Mouse (Mus musculus) T-helper 17 cell (primary cell): ENCODE data around the gene Sugct.

Experiments
- in situ Hi-C, 2 experiments: fragments of 300-600 bp; cut with MboI, MseI; formaldehyde crosslinking; loops; 1 replicate in 1 of 2; 2 replicates in 1 of 2; pipeline ENCODE4 v1.15.1; 2025; ENCODE audit warnings: high pct_unique_total_duplicates in 2 of 2

Gene Sugct

DNA sequence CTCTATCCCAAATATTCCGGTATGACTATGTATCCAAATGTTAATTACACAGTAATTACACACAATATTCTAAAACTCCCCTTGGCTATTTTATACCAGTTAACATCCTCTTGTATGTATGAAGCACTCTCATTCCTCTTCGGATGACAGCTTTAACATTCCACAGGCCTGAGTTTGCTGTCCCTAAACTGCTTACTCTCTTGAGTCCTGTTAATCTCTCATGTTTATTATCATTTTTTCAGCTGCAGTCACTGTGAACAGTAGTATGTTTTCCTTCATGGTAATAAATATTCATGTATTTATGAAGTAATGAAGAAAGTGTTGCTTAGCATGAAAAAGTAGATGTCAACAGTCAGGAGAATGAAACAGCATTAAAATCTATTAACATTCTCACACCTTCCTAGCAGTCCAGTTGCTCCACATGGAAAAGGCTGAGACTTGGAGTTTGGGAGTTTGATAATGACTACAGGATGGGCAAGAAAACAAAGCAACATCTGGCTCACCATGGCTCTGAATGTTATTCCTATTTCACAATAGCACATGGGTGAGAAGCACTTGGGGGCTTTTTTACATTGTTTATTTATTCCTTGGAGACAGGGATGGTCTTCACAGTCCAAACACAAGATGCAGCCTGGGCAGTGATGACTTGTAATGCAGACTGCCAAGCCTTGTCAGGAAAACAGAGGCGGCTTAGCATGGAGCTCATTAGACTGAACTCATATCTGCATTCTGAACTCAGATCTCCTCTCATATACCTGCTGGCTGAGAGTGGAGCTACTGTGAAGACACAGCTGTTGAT is 651.7 kb downstream of the Sugct start:
- in situ Hi-C loops = no loop called here

DNA sequence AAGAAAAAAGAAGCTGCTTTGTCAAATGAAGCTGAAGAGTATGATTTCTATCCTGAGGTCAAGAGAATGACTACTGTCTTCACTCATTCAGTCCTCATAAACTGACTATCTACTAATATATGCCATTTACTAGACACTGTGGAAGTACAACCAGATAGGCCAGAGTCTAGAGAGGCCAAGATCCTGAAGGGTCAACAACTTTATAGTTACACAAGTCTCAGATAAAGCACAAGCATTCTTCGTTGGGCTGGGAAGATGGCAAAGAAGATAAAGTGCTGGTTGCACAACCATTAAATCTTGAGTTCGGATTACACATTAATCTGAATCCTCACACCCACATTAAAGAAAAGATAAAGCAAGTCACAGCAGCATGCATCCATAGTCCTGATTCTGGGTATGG is 653.0 kb downstream of the Sugct start:
- in situ Hi-C loops = no loop called here

DNA sequence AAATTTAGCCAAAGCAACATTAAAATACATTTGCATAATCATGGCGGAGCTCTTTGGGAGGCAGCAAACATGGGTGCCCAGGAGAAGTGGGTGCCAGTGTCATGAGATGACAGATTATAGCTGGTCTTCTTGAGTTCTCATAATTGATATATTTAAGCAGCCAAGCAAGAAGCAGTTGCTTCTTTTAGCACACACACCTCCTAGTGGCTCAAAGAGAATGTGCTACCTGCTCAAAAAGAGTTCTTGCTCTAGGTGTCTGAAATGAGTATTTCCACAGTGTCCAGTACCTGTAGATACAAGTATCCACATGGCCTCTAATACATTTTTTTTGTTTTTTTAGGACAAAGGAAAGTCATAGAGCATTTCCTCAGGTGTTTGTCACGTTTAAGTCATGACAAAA is 655.6 kb downstream of the Sugct start:
- in situ Hi-C loops = no loop called here

DNA sequence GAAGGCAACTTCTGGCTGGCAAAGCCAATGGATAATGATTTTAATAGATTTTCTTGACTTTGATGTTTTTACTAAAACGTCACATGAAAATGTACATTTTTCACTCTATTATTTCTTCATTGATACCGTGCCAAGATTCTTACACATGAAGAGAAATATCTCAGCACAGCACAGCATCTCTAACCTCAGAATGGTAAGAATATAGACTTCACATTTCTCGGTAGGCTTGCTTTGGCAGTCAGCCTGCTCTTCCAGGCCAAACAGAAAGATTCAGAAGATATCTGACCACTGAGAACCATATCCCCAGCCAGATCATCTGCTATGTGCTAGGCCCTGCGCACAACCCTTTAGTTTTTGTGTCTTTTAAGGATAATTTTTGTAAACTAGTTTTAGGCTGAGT is 657.0 kb downstream of the Sugct start:
- in situ Hi-C loops = no loop called here

DNA sequence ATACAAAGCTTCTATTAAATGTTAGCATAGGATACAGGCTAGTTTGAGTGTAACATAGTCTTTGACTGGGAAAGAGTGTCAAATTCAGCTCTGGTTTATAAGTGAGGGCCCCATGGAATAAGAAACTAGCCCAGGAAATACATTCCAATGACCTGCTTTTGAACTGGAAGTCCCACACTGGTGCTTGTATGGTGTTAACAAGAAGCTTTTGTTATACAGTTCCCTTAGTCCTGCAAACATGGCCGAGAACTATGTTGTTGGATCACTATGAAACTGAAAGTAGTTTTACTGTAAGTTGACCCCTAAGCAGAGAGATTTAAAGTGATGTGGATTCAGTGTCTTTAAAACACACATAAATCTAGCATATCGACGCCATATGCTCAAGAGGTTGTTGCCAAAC is 657.5 kb downstream of the Sugct start:
- in situ Hi-C loops = no loop called here

DNA sequence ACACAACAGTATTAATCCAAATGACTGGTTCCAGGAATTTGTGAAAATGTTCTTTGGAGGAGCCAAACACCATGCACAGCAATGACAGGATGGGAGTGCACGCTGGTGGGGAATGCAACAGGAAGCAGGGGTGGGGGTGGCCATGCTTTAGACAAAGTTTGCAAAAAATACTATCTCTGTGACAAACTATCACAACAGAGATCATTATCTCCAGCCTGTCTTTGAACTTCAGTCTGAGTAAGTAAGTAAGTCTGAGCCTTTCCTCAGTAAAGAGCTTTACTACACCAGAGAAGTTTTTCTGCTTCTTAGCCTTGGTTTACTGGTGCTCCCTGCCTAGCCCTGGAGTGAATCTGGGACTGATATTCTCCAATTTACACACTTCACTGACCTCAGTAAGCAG is 664.6 kb downstream of the Sugct start:
- in situ Hi-C loops = loop anchor here in 1 of 2 experiments (5.0 kb wide), 1 partner anchor 1033 kb away; no protein-coding TSS in a partner anchor

DNA sequence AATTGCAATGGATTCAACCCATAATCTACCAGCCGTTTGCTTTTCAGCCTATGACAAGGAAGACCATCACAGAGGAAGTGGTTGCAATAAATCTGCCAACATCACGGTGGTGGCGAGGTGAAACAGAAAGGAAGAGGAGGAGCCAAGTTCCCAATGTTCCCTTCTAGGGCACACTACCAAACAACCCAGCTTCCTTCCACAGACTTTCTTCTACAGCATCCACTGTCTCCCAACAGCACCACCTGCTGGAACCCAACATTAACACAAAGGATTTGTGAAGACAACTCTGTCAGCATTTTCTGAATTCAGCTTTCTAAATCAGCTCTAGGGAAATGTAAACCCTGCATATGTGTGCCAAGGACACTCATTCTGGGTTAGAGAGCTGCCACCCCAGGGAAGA is 666.8 kb downstream of the Sugct start:
- in situ Hi-C loops = no loop called here

DNA sequence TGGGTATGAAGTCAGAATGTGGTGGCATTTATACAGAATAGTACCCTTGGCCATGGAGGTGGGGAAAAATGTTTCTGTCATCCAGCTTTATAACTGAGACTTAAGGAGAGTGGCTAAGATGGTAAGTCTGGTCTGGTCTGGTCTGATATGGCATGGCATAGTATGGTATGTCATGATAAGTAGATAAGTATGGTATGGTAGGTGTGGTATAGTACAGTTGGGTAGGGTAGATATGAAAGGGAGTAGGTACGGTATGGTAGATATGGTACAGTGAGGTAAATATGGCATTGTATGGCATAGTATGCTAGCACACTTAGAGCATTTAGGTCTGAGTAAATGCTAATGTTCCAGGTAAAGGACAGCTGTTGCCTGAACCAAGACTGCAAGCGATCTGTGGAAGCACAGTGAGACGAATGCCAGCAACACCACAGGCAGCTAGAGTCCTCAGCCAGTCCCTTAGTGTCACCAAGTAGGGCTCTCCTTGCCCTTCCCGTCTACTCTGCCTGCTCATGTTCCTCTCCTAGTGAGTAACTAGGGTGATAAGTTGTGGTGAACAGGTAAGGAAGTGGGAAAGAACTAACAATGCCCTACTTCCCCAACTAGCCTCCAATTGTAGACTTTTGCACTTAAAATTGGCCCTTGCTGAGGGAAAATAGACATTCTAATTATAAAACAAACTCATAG is 667.4 kb downstream of the Sugct start:
- in situ Hi-C loops = no loop called here

DNA sequence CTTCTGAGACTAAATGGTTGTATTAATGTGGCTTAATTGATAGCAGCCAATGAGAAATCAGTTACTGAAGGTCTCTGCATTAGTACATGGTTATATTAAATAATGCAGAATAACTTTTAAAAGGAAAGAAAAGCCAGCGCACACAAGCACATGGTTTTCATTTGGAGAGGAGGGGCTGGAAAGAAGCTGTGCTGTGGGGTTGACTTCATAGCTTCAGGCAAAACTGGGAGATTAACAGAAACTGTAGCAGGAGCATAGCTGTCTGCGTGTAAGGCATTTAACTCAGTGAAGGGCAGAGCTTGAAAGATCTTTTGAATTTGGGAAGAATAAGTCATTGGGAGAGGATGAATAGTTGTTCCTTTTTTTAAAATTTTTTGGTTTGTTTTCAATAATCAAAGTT is 668.4 kb downstream of the Sugct start:
- in situ Hi-C loops = no loop called here

DNA sequence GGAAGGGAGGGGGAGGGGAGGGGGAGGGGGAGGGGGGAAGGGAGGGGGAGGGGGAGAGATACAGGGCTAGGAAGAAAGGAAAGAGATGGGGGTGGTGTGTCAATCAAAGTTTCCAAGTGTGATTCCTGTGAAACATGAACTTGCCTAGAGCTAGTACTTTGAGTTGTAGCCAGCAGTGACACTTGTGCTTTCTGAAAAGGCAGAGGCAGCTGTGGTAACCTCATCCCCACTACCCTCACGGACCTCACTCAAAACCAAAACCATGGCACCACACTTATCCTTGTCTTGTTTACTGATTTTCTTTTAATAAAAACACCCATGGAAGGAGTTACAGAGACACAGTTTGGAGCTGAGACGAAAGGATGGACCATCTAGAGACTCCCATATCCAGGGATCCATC is 698.9 kb downstream of the Sugct start:
- in situ Hi-C loops = no loop called here

DNA sequence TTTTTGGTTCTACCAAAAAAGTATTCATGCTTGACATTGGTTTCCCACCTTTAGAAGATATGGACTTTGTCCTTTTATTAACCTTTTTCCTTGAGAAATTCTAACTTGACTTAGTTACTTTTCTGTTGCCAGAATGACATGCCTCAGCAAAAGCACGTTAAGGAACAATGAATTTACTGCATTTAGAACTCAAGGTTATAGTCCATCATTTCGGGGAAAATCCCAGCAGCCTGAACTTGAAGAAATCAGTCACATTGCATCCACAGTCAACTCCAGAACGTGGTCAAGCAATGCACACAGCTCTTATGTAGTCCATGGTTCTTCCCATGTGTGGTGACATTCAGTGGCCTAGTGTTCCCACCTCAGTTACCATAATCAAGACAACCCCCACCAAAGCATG is 700.0 kb downstream of the Sugct start:
- in situ Hi-C loops = no loop called here

DNA sequence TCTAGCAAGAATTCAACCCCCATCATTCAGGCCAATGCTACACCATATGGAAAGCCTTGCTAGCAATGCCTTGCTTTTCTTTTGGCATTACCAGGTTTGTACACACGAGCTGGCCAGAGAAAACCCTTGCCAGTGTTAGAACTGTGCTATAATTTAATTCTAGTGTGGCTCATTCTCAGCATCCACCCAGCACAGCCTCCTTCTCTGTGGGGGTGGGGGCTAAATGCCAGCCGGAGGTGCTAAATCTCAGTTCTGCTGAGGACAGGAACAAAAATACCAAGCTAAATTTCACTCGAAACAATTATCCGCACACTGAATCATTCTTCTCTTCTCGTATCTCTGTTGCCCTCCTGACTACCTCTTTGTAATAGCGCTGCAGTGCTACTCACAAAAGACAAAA is 717.6 kb downstream of the Sugct start:
- in situ Hi-C loops = no loop called here

DNA sequence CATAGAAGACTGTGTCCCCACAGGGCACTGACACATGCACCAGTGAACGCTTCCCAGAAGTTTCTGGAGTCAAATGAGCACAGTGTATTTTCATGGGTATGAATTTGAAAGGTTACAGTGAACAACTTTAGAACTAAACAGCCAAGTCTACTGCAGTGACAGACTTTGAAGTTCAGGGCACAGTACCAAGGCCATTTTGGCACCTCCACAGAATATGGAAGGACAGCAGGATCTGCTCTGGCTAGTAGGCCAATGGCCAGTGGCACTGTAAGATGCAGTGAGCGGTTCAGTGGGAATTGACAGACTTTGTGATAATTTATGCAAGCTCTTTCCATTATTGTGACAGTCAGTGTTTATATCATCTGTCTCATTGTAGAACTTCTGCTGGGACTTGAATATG is 724.1 kb downstream of the Sugct start:
- in situ Hi-C loops = no loop called here

DNA sequence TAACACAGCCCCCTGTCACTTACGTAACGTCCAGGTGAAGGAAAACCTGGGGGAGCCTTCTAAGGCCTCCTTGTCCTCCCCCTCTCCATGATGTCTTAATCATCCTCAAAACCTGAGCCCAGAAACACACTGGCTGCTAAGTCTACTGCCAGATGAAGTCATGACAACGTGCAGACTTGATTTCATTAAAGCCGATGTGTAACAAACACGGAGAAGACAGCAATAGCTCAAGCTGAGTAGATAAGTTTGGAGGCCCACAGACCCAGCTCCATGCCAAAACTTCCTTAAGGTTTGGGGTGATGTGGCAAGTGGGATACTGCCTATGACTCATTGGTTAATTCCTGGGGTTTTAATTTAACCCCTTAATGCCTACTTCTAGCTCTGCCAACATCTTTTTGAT is 726.4 kb downstream of the Sugct start:
- in situ Hi-C loops = no loop called here

DNA sequence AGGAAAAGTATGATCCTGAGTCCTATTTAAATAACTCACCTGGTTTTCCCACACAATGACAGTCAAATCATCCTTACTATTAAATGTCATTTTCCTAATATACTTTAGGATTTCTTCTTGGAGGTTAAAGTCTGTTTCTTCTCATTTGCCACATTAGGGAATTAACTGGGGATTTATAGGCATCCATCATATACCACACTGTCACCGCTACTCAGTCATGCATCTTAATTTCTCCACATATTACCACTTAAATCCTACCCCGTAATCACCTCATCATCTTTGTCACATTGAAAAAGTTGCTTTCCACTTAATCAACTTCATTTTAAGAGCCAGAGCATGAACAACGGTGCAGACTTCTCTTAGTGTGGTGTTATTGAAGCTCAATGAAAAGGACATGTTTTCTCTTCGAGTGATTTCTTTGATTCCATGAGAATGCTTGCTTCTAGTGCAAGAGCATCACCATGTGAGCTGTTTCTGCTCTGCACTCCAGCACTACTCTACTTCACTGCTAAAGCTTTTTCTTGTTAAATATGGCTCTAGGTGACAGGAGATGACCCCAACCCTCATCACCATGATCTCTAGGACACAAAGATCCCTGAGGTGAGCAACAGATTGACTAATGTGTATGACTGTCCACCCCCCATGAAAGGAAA is 730.4 kb downstream of the Sugct start:
- in situ Hi-C loops = no loop called here

DNA sequence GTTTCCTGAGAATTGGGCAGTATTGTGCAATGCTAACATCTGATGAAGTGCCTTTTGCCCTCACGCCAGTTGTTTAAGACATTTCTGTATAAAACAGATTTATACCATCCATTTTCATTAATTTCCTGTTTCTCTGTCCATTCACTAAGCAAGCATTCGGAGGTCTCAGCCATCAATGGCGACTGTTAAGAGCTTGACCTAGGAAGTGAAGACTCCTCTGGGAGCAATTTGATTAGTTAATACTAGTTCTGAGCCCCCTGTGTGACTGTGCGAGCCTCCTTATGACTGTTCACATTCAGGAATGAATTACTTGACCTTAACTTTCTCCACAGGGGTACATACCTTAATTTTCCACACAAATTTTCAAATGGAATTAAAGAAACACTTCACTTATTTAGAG is 743.3 kb downstream of the Sugct start:
- in situ Hi-C loops = loop anchor here (10.0 kb wide), 2 partner anchors 453 to 983 kb away; no protein-coding TSS in a partner anchor

DNA sequence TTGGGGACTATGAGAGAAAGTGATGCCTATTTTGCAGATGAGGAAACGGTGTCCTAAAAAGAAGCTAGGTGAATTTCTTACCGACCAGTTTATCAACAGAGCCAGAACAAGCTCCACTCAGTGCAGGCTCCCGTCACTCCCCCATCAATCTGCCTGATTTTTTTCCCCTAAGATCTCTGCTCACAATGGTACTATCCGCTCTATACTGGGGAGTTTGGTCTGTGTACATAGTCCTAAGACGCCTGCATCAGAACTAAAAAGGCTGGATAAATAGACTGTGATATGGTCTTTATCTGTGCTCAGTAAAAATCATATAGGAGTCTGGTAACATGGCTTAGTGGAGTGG is 755.9 kb downstream of the Sugct start:
- in situ Hi-C loops = no loop called here

DNA sequence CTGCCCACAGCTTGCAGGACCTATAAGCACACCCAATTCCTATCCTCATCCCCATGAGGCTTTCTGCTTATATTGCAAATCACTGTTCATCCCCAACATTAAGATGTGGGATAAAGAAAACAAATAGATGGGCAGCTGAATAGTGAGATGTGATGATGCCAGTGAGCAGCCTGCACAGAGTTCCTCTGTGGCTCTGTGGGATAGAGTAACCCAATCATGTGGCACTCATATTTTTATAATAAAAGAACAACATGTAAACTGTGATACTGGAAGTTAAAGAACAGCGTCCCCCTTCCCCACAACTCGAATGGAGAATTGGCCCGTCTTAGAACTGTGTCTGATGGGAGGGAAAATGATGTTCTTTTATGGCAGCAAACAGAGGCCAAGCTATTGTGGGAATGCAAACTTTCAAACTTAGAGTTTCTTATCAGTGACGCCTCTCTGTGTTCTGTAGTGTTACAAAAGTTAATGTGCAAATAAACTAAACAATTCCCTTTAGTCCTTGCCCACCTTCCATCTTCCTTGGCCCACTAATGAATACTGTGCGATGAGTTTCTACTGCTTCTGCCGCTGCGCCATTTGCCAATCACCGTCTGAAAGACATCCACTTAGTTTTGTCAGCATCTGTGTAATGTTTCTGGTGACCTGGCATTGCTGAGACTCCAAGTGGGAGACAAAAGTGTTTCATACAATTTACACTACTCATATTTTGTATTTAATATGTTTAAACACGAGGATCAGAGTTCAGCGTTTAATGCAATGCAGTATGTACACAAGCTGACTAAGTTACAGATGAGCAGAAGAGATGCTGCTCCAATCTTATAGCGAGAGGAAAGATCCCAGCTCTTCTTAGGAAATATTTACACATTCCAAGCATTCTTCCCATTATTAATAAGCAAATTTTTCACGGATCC is 756.5 kb downstream of the Sugct start:
- in situ Hi-C loops = no loop called here

DNA sequence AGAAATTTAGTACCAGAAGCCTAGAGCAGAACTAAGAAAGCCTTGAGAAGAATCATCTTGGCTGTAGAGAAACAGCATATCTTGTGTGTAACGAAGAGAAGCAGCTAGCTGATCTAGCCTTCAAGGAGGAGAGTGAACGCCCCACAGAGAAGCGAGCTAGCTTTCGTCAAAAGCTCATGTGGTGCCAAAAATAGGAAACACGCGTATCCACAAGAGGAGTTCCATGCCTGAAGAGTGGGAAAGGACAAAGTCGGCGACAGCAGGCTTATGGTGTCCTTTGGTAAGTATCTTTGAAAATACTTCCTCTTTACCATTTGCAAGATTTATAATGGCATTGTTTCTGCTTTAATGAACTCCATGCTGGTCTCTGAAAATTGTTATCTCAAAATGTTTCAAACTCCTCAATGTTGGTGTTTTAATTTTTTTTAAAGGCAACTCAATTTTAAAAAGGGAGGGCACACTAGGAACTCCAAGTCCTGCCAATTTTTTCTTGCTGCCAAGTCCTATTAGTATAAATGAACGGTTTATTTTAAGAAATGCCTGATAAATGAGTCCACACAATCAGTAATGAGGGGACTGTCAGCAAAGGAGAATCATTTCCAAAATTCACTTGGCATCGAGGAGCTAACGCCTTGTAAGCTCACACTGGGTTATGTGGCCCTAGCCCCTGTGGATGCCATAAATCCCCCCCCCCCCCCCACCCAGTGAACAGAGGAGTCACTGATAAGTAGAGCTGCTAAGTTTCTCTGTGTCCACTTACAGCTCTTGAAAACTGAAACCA is 757.7 kb downstream of the Sugct start:
- in situ Hi-C loops = no loop called here

DNA sequence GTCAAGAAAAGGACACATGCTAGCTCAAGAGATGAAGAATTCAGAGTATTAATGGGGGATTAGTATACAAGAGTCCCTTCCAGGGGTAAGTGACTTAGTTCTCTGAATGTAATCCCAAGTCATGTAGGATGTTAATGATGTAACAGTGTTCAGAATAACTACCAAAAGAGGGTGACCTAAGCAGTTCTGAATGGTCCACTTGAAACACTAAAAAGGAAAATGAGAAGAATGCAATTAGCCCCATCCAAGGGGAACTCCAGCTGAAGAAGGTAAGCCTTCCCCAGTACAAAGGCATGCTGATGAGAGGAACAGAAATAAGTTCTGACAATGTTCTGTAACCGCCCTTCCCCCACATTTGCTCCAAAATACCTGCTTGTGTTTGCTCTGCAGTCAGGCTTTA is 760.3 kb downstream of the Sugct start:
- in situ Hi-C loops = no loop called here

DNA sequence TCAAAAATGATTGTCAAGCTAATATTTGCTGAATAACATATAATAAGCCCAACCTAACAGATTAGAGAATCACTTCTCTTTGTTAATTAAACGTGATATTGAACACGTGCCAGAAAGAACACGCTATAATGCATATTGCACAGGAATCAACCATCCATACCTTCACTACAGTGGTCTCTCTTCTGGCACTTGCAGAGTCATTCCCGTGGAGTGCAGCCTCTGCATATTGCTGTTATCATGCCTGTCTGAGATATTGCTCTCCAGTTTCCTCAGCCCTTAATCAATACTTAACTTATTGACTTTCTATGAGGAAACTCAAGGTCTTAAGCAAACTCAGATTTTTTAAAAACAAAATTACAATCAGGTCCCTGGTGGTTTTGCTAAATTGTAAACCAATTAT is 761.8 kb downstream of the Sugct start:
- in situ Hi-C loops = no loop called here
